ENCODE assay signal across 8 mouse cellular contexts in genomic region chr1:80830196-80830794, GRCm38 (mm10).
DNase-seq lines count a peak whose midpoint lies in the region; ATAC-seq and TF ChIP-seq lines count a peak whose summit lies in the region.

No protein-coding gene starts in this region.

- no peak for ATAC-seq in kidney, postnatal 0 days (replicated peaks; ENCODE audit: low FRiP score, low read depth)
- no peak for ATAC-seq in kidney, embryonic 14.5 days (ENCODE audit: low FRiP score, low TSS enrichment)

- H3K9ac ChIP-seq in kidney, postnatal 0 days (ENCODE audit: low read depth, low read length): no peak overlapping the region
- H3K9ac ChIP-seq in kidney, embryonic 14.5 days (ENCODE audit: low read depth, low read length): no peak overlapping the region

- no peak overlapping the region for H3K4me2 ChIP-seq in kidney, postnatal 0 days (ENCODE audit: low read length)
- no peak overlapping the region for H3K4me2 ChIP-seq in kidney, embryonic 14.5 days (replicated peaks; ENCODE audit: low read depth, low read length)

- no peaks in the 10 kb centered on the region for H3K9me3 ChIP-seq in kidney, postnatal 0 days (replicated peaks; ENCODE audit: low read length)
- H3K9me3 ChIP-seq in kidney, embryonic 14.5 days (ENCODE audit: control insufficient read depth, low read length): no peaks in the 10 kb centered on the region
- no peaks in the 10 kb centered on the region for H3K9me3 ChIP-seq in E14TG2a.4 (ENCODE audit: low read length)

- H3K4me1 ChIP-seq in kidney, postnatal 0 days (replicated peaks; ENCODE audit: insufficient read depth, low read length): no peaks in the 10 kb centered on the region
- H3K4me1 ChIP-seq in kidney, embryonic 14.5 days (ENCODE audit: control insufficient read depth, insufficient read depth, low read length): no peaks in the 10 kb centered on the region
- 0 out of 2 replicates have a peak, but pooled peaks cover 2% of the 10 kb centered on the region for H3K4me1 ChIP-seq in E14TG2a.4 (replicated peaks; ENCODE audit: low read depth, low read length)

- DNase-seq in kidney, postnatal 0 days (ENCODE audit: low spot score): peak; percentile 69
- DNase-seq in 3T3-L1 (ENCODE audit: low read depth, low spot score): peak; percentile 32
- DNase-seq in fibroblast of lung, adult 2 months (ENCODE audit: low read depth): peak; percentile 7
- DNase-seq in yolk sac, embryonic 10.5 days (ENCODE audit: low spot score): no peak
- no peak for DNase-seq in urinary bladder, postnatal 10 days (ENCODE audit: low spot score)
- DNase-seq in spleen, postnatal 4 days (ENCODE audit: low spot score in 2 of 2): no peak

- H3K36me3 ChIP-seq in kidney, postnatal 0 days (ENCODE audit: insufficient read depth, low read length): no peaks in the 10 kb centered on the region
- no peaks in the 10 kb centered on the region for H3K36me3 ChIP-seq in kidney, embryonic 14.5 days (ENCODE audit: control insufficient read depth, insufficient read depth, low read length)
- no peaks in the 10 kb centered on the region for H3K36me3 ChIP-seq in E14TG2a.4 (ENCODE audit: insufficient read depth, low read length)

- H3K27me3 ChIP-seq in kidney, postnatal 0 days (ENCODE audit: insufficient read depth, low read length): no peaks in the 10 kb centered on the region
- no peaks in the 10 kb centered on the region for H3K27me3 ChIP-seq in kidney, embryonic 14.5 days (ENCODE audit: control insufficient read depth, insufficient read depth, low read length)
- H3K27me3 ChIP-seq in E14TG2a.4 (ENCODE audit: insufficient read depth, low read length): no peaks in the 10 kb centered on the region

- no peak overlapping the region for H3K27ac ChIP-seq in kidney, postnatal 0 days
- H3K27ac ChIP-seq in kidney, embryonic 14.5 days (ENCODE audit: low read depth, low read length): no peak overlapping the region

- no peak overlapping the region for H3K4me3 ChIP-seq in kidney, postnatal 0 days (replicated peaks; ENCODE audit: low read depth, low read length)
- H3K4me3 ChIP-seq in kidney, embryonic 14.5 days (ENCODE audit: low read length): no peak overlapping the region
- H3K4me3 ChIP-seq in E14TG2a.4 (replicated peaks; ENCODE audit: low read length): no peak overlapping the region

- TF ChIP-seq CTCF in kidney, postnatal 0 days (IDR thresholded peaks at IDR 0.05; ENCODE audit: low read depth): peak; percentile 75
- peak; percentile 18; the same call in 1 of the 2 replicates for TF ChIP-seq CTCF in E14TG2a.4 (conservative IDR thresholded peaks at IDR 0.05; ENCODE audit: low read length)

Comparison
In these comparisons a context has a peak if more than half of its experiments do, and no peak if none do; other contexts are left out.
1. DNase-seq: peak in kidney, postnatal 0 days (single experiment), 3T3-L1 (single experiment) and fibroblast of lung, adult 2 months (single experiment); none in yolk sac, embryonic 10.5 days (single experiment), urinary bladder, postnatal 10 days (single experiment) and spleen, postnatal 4 days (0 of 2).